Mouse (Mus musculus): ENCODE results near the gene Arhgef10l. TPM values are rescaled to one million over a fixed set of nuclear protein-coding genes. Genes with fewer than 3 reads are reported as not detected.

The Arhgef10l gene
- 29.2 and 34.6 TPM in 2 replicates for polyA plus RNA-seq (2012; rRNA removed)

GRCm38 (mm10) chr4:140665760-140666159 is at the start of gene Arhgef10l:
TSS of gene Arhgef10l (minus strand) at chr4:140666012.
- peak; percentile 71 for DNase-seq
- TF ChIP-seq CTCF (IDR thresholded peaks at IDR 0.05; ENCODE audit: insufficient read depth, low read length) (no peak), POLR2A (IDR thresholded peaks at IDR 0.05; ENCODE audit: borderline replicate concordance, extremely low read depth, low read depth, low read length) (no peak)
- H3K4me3 ChIP-seq (replicated peaks; ENCODE audit: extremely low read depth, low read depth, low read length), result no peak within 1 kb of the TSS
- whole genome bisulfite sequencing, result 47% methylated on average over 11 of the region's 11 CpGs
- peaks cover 12% of the 10 kb centered on the region for H3K4me1 ChIP-seq (ENCODE audit: control insufficient read depth, insufficient read depth, low read length)

- Histone ChIP-seq H3K4me1 (ENCODE audit: control insufficient read depth, insufficient read depth, low read length) (no peaks in the 10 kb centered on the region), H3K4me3 (replicated peaks; ENCODE audit: extremely low read depth, low read depth, low read length) (no peak overlapping the region)
- no peak for TF ChIP-seq POLR2A (IDR thresholded peaks at IDR 0.05; ENCODE audit: borderline replicate concordance, extremely low read depth, low read depth, low read length)
- no peak for TF ChIP-seq CTCF (IDR thresholded peaks at IDR 0.05; ENCODE audit: insufficient read depth, low read length)
- 71% methylated on average over 5 of the region's 5 CpGs for WGBS
- no peak for DNase-seq
Observed at GRCm38 (mm10) chr4:140714586-140714985, 48.8 kb upstream of the Arhgef10l start.

GRCm38 (mm10) chr4:140713480-140714365 is 47.9 kb upstream of the Arhgef10l start:
- TF ChIP-seq CTCF (IDR thresholded peaks at IDR 0.05; ENCODE audit: insufficient read depth, low read length), result peak; percentile 93
- no peak for TF ChIP-seq POLR2A (IDR thresholded peaks at IDR 0.05; ENCODE audit: borderline replicate concordance, extremely low read depth, low read depth, low read length)
- WGBS, result 37% methylated on average over 29 of the region's 29 CpGs
- peak; percentile 89 for DNase-seq
- Histone ChIP-seq H3K4me3 (replicated peaks; ENCODE audit: extremely low read depth, low read depth, low read length) (no peak overlapping the region), H3K4me1 (ENCODE audit: control insufficient read depth, insufficient read depth, low read length) (no peaks in the 10 kb centered on the region)

GRCm38 (mm10) chr4:140711360-140711759 is 45.5 kb upstream of the Arhgef10l start:
- DNase-seq, result no peak
- no peak for TF ChIP-seq CTCF (IDR thresholded peaks at IDR 0.05; ENCODE audit: insufficient read depth, low read length)
- TF ChIP-seq POLR2A (IDR thresholded peaks at IDR 0.05; ENCODE audit: borderline replicate concordance, extremely low read depth, low read depth, low read length), result no peak
- Histone ChIP-seq H3K4me1 (ENCODE audit: control insufficient read depth, insufficient read depth, low read length) (no peaks in the 10 kb centered on the region), H3K4me3 (replicated peaks; ENCODE audit: extremely low read depth, low read depth, low read length) (no peak overlapping the region)
- WGBS, result 59% methylated on average over 5 of the region's 5 CpGs

- DNase-seq, result no peak
- Histone ChIP-seq H3K4me3 (replicated peaks; ENCODE audit: extremely low read depth, low read depth, low read length) (no peak overlapping the region), H3K4me1 (ENCODE audit: control insufficient read depth, insufficient read depth, low read length) (no peaks in the 10 kb centered on the region)
- 72% methylated on average over 10 of the region's 10 CpGs for WGBS
- no peak for TF ChIP-seq CTCF (IDR thresholded peaks at IDR 0.05; ENCODE audit: insufficient read depth, low read length)
- TF ChIP-seq POLR2A (IDR thresholded peaks at IDR 0.05; ENCODE audit: borderline replicate concordance, extremely low read depth, low read depth, low read length), result no peak
Observed at GRCm38 (mm10) chr4:140710781-140711180, 45.0 kb upstream of the Arhgef10l start.

GRCm38 (mm10) chr4:140709617-140710016 is 43.8 kb upstream of the Arhgef10l start:
- WGBS, result 83% methylated on average over 10 of the region's 10 CpGs
- H3K4me3 ChIP-seq (replicated peaks; ENCODE audit: extremely low read depth, low read depth, low read length), result no peak overlapping the region
- no peaks in the 10 kb centered on the region for H3K4me1 ChIP-seq (ENCODE audit: control insufficient read depth, insufficient read depth, low read length)
- TF ChIP-seq POLR2A (IDR thresholded peaks at IDR 0.05; ENCODE audit: borderline replicate concordance, extremely low read depth, low read depth, low read length), result no peak
- no peak for TF ChIP-seq CTCF (IDR thresholded peaks at IDR 0.05; ENCODE audit: insufficient read depth, low read length)
- DNase-seq, result no peak

- TF ChIP-seq CTCF (IDR thresholded peaks at IDR 0.05; ENCODE audit: insufficient read depth, low read length), result no peak
- H3K4me3 ChIP-seq (replicated peaks; ENCODE audit: extremely low read depth, low read depth, low read length), result no peak overlapping the region
- DNase-seq, result no peak
- 77% methylated on average over 7 of the region's 7 CpGs for WGBS
- no peaks in the 10 kb centered on the region for H3K4me1 ChIP-seq (ENCODE audit: control insufficient read depth, insufficient read depth, low read length)
Observed at GRCm38 (mm10) chr4:140709111-140709510, 43.3 kb upstream of the Arhgef10l start.

GRCm38 (mm10) chr4:140708297-140708927 is 42.6 kb upstream of the Arhgef10l start:
- TF ChIP-seq POLR2A (IDR thresholded peaks at IDR 0.05; ENCODE audit: borderline replicate concordance, extremely low read depth, low read depth, low read length) (no peak), CTCF (IDR thresholded peaks at IDR 0.05; ENCODE audit: insufficient read depth, low read length) (no peak)
- peak; percentile 54 for DNase-seq
- Histone ChIP-seq H3K4me1 (ENCODE audit: control insufficient read depth, insufficient read depth, low read length) (no peaks in the 10 kb centered on the region; the same call in 1 of the 2 replicates), H3K4me3 (replicated peaks; ENCODE audit: extremely low read depth, low read depth, low read length) (no peak overlapping the region)
- 67% methylated on average over 18 of the region's 18 CpGs for WGBS

- TF ChIP-seq CTCF (IDR thresholded peaks at IDR 0.05; ENCODE audit: insufficient read depth, low read length), result no peak
- no peak for TF ChIP-seq POLR2A (IDR thresholded peaks at IDR 0.05; ENCODE audit: borderline replicate concordance, extremely low read depth, low read depth, low read length)
- WGBS, result 66% methylated on average over 4 of the region's 4 CpGs
- no peak for DNase-seq
- Histone ChIP-seq H3K4me1 (ENCODE audit: control insufficient read depth, insufficient read depth, low read length) (no peaks in the 10 kb centered on the region; the same call in 1 of the 2 replicates), H3K4me3 (replicated peaks; ENCODE audit: extremely low read depth, low read depth, low read length) (no peak overlapping the region)
Observed at GRCm38 (mm10) chr4:140707615-140708014, 41.8 kb upstream of the Arhgef10l start.

All from lung, adult 2 months (tissue).